Mouse (Mus musculus) brain, embryonic 14.5 days (tissue): Measurements from ENCODE around the gene Olfr125.

Source experiments
- CTCF ChIP-seq: fragments of 200-500 bp; IDR thresholded peaks from 2 replicates; pipeline ENCODE4 v1.5.1; 2012; ENCODE audit warnings: inconsistent platforms, mild to moderate bottlenecking, moderate library complexity, borderline replicate concordance; ENCODE audit not compliant: insufficient read depth, insufficient read length; ENCODE audit errors: extremely low read depth
- POLR2A ChIP-seq: fragments of 200-500 bp; IDR thresholded peaks from 2 replicates; pipeline ENCODE4 v1.6.1; 2012; ENCODE audit warnings: mild to moderate bottlenecking, inconsistent platforms, borderline replicate concordance; ENCODE audit not compliant: poor library complexity, insufficient read depth, insufficient read length, severe bottlenecking; ENCODE audit errors: extremely low read depth

DNA sequence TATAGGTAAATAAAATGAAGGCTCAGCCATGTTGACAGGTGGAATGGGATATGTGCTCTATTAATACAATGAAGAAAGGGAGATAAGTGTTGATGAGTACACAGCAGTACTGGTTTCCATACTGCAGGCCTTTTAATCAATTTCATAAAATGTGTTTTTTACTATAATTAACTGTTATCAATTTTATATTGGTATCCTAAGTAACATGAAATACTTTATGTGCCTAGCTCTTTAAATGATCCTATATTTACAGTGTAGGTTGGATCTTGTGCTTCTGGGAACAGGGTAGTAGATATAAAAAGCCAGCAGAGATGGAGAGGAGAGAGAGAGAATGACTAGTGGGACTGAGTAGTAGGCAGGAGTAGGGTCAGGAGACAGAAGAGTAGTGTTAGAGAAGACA is 14.4 kb downstream of the Olfr125 start, which contains the start of gene Olfr126:
- no peak for TF ChIP-seq POLR2A
- no peak for TF ChIP-seq CTCF
